Mouse (Mus musculus): ENCODE measurements around the gene Nisch. TPM values are rescaled to one million over a fixed set of nuclear protein-coding genes. Genes with fewer than 3 reads are reported as not detected.
A peak's percentile ranks its signal among the peaks of the same experiment; 100 is the strongest.

Gene Nisch
- total RNA-seq, 2 experiments from 2014 or later = 21.8 to 30.2 TPM

DNA sequence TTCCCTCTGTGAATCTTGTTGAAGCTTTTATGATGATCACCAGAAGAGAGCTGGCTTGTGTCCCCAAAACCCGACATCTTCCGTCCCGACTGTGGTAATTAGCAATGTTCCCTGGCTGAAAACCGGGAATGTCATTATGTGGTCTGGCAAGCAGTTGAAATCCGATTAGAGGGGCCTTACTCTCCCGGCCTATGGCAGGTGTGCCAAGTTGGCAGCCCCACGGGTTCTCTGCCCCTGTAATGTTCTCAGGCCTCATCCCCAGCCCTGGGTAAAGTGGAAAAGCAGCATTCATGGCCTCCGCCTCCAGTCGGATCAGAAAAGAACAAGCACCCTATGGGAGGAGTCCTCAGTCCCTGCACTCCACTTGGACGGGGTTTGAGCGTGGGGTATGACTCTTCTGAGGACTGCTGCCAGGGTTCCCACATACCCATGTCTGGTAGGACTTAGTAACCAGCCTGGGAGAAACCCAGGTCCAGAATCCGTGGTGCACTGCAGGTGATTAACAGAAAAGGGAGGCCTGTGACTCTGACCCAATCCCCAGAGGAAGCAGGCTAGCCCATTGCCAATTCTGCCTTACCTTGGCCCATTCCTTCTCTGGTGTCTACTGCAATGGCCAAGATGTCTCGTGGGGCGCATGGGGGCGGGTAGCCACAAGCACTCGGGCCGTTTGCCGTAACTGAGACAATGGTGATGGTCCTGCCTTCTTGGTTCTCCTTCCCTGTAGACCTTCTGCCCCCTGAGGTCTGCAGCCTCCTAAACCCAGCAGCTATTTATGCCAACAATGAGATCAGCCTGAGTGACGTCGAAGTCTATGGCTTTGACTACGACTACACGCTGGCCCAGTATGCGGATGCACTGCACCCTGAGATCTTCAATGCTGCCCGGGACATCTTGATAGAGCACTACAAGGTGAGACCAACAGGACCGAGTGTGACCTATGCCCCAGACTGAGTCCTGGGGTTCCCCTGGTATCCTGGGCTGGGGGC, 82.4 kb downstream of the Nisch start:
- no peak for ATAC-seq (replicated peaks; ENCODE audit: low FRiP score, poor library complexity, severe bottlenecking)

DNA sequence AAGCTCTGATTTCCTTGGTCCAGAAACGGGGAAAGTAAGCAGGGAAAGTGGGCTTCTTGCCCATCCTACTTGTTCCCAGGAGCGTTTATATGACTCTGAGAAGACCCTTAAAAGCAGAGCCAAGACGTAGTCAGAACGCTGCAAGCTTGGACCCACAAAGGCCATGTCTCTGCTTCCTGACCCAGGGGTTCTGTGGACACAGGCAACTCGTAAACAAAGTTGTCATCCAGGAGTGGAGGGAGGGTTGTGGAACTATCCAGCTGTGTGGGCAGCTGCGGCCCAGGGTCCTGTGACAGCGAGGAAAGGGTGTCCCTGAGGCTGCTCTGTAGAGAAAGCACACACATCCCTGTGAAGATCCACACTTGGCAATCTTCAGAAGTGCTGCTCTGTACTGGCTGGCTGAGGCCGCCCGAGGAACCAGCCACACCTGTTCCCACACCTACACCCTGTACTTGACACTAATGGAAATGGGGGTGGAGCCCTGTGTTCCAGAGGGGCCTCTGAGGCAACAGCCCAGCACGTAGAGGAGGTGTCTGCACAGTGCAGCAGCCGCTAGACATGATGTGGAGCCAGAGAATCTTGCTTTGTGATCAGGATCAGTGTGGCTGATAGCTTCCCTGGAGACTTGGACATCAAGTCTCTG, 83.6 kb downstream of the Nisch start:
- ATAC-seq (replicated peaks; ENCODE audit: low FRiP score, poor library complexity, severe bottlenecking) = no peak

DNA sequence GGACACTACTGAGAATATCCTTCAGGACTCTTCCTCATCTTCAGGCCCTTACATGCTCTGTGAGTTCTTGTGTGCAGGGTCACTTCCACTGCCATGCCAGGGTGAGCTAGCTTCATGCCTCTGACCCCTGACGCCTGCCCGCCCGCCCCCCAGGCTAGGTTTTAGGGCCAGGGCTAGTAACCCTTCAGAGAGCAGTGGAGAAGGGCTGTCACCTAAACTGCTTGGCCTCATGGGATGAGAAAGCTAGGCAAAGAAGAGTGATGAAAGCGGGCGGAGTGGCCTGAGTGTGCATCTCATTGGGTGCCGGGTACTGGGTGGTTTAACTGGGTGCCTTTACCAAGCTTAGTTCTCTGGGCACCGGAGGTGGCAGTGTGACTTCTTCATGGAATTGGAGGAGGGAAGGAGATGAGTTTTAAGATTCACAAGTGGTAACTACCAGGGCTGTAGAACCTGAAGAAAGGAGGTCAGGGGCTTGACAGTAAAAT, 84.2 kb downstream of the Nisch start:
- ATAC-seq (replicated peaks; ENCODE audit: low FRiP score, poor library complexity, severe bottlenecking) = no peak

DNA sequence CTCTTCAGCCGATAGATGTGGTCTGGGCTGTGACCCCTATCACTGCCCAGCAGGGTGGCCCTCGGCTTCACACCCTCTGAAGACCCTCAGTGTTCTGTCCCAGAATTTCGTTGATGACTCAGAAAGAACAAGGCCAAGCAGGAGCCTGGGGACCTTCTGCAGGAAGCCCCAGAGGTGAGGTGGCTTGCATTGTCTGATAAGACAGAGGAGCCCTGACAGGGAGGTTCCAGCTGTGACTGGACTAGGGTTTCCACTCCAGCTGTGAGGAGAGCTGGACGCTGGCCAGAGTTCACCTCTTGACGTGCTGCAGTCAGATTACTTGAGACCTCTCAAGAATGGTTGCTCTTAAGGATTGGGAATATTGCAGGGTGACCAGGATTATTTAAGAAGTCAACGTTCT, 84.7 kb downstream of the Nisch start:
- no peak for ATAC-seq (replicated peaks; ENCODE audit: low FRiP score, poor library complexity, severe bottlenecking)

DNA sequence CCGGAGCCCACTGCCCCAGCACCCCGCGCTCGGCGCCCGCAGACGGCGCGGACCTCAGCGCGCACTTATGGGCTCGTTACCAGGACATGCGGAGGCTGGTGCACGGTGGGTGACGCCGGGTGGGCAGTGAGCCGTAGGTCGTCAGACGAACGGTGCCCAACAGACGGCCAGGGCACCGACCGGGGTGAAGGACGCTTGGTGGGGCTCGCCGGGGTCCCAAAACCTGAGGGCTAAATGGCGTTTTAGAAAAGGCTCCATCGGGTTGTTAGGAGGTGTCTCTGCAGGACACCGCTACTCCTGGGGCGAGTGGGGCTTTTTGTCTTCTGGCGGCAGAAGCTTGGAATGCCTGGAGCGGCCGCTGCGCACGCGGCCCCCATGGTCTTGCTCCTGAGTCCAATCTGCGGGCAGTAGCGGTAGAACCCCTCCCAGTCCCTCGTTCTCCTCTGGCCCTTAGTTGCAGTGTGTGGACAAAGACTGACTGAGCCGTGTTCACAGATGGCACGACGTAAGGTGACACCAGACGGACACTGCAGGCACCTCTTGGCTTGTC, 85.4 kb downstream of the Nisch start:
- ATAC-seq (replicated peaks; ENCODE audit: low FRiP score, poor library complexity, severe bottlenecking) = no peak

DNA sequence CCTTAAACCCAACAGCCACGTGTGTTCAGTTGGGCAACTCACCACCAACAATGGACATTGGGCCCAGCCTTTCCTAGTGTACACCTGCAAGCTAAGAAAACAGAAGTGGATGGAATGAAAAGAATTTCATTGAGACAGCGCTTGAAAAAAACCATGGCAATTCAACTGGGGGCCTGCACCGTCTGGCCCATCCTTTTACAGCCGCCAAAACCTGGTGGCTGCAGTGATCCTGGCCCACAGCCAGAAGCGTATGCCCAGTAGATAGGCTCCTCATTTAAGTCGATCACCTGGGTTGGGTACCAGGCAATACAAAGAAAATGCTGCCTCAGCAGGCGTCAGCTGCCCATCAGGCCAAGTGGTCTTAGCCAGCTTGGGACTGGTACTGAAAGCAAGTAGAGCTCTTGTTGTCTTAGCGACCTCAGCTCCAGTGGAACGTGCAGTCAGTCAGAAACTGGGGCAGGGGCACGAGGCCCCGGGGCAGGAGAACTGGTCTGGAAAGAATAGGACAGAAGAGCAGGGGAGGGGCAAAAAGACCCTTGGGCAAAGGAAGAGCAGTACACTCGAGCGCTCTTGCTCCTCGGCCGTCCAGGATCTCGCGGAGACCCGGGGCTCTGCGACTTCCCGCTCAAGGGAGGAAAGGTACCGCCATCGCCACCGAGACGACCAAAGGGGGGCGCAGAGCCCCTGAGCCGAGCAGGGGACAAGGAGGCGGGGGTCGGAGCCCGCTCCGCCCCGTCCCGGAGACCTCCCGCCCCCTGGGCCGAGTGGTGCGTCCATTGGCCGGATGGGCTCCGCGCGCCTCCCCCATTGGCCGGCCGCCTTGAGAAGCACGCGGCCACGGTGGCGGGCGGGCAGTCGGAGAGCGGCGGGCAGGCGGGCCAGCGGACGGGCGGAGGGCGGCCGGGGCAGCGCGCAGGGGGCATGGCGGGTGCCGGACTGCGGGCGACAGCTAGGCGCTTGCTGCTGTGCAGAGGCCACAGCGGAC, 86.2 kb downstream of the Nisch start, which contains the start of gene Nt5dc2:
Gene Nt5dc2 (plus strand): TSS at position 818 of the 985 bp plus-strand sequence.
- ATAC-seq (replicated peaks; ENCODE audit: low FRiP score, poor library complexity, severe bottlenecking) = peak; percentile 60

DNA sequence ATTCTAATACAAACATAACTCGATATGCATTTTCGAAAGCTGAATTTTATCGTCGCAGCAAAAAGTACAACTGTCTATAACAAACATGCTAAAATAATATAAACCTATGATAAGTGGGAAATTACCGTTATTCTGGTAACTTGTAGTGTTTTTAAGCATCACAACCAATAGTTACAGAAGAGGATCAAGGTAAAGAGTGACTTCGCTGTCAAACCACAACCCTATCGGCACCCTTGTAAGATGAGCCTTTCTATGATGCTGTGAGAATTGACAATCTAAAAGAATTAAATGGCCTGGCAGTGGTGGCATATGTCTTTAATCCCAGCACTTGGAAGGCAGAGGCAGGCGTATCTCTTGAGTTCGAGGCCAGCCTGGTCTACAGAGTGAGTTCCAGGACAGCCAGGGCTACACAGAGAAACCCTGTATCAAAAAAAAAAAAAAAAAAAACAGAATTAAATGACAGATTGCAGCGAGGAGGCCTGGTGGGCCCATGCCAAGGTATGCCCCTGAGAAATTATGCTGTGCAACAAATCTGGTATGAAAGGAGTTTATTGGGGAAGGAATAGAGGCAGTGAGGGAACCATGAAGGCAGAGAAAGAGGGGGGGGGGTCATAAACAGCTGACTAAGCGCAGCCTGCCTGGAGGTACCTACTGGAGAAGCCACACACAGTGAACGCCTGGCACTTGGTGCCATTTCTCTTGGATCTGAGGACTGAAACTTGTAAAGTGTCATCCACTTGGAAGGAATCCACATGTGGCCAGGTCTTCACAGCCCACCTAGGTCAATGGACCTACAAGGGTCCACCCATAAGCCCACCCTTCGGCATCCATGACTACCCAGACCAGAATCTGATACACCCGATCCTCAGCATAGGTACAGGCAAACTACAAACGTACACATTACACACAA, 87.2 kb downstream of the Nisch start:
- no peak for ATAC-seq (replicated peaks; ENCODE audit: low FRiP score, poor library complexity, severe bottlenecking)

DNA sequence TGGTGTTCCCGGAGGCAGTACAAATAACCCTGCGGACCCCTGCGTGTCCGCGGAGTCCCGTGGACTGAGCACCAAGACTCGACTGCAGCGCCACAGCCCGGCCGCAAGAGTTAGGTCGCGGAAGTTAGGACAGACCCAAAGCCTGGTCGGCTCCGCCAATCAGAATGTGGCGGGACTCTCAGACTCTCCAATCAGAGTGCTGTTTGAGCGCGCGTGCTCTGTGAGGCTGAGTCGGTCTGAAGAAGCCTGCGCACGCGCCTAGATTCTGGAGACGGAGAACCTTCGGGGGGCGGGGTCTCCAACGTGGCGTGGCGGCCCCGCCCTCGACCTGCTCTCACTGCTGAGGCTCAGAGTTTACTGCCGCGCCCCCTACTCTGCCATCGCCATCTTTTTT, 87.9 kb downstream of the Nisch start, which contains the start of gene Smim4:
Gene Smim4 (minus strand): TSS at position 131 of the 394 bp plus-strand sequence.
- ATAC-seq (replicated peaks; ENCODE audit: low FRiP score, poor library complexity, severe bottlenecking) = peak; percentile 88

DNA sequence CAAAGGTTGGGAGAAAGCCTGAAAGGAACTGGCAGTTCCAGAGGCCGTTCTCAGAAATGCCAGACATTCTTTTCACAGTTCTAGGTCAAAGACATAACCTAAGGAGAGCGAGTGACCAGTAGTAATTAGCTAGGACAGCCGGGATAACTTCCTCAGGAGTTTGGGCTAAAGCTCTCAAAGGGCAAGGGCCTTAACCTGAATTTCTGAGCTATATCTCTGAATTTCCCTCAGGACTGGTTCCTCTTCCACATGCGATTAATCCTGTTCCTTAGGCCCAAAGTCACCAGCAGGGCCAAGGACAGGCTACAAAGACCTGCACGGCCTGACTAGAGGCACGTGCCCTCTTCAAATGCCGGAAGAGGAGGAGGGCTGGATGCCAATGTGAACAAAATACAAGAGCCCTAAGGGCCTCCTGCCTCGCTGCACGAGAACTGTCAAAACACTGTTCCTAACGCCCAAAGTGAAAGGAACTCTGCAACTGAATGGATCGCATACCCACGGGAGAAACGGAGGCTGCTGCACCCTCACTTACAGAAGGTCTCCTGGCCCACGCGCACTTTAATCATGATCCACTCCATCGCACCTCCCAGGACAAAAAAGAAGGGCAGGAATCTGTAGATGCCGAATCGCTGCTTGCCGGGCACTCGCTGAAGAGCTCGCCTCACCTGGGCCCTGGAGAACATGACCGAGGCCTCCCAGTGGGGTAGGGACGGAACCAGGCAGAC, 88.5 kb downstream of the Nisch start:
- ATAC-seq (replicated peaks; ENCODE audit: low FRiP score, poor library complexity, severe bottlenecking) = peak; percentile 26

DNA sequence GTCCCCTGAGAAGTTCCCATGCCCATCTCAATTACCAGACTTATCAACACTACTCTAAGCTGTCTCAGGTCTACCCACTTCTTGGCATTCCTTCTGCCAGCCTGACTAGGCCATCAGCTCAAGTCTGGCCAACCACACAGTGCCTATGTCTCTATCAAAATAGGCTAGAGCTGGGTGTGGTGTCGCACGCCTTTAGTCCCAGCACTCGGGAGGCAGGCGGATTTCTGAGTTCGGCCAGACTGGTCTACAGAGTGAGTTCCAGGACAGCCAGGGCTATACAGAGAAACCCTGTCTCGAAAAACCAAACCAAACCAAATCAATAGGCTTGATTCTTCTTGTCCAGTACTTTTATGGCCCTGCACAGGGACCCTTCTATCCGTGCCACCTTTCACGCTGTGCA, 89.9 kb downstream of the Nisch start:
- ATAC-seq (replicated peaks; ENCODE audit: low FRiP score, poor library complexity, severe bottlenecking) = peak; percentile 29; the same call in 1 of the 2 replicates

DNA sequence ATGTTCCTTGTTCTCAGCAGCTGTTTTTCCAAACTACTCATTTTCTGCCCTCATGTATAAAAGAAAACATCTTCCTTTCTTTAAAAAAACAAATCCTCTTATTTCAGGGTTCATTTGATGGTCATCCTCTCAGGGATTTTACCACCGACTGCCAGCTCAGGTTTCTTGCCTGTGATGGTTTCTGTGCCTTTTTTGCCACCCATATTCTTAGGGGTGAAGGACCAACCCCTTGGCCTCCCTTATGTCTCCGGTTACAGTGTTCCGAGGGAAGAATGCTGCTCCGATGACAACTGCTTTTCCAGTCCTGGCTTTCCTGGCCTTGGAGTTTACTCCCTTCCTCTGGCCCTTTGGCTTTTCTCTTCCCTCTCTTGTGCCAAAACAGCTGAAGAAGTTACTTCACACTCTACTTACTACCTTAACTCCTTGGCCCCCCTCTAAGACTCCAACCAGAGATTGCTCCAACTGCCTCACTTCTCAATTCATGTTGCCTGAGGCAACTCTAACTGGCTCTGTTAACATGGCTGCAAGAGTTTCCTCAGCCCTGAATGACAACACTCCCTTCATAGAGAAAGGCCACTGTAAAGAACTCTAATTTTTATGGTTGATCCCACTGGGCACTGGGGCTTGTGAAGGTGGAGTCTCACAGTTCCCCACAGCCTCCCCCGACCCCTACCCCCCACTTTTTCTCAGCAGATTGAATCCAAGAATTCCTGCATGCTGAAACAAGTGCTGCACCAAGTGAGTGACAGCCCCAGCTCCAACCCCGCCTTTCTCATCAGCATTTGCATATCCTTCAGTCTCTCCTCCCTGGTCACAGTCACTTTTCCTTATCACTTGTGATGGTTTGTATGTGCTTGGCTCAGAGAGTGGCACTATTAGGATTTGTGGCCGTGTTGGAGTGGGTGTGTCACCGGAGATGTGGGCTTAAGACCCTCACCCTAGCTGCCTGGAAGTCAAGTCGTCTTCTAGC, 91.4 kb downstream of the Nisch start:
- no peak for ATAC-seq (replicated peaks; ENCODE audit: low FRiP score, poor library complexity, severe bottlenecking)

Other genes starting within 250 kb of the Nisch start
- gene Glt8d1, start 215.5 kb downstream of the Nisch start, total RNA-seq (2015; ENCODE audit: low replicate concordance) = 6.9 and 18.6 TPM in 2 replicates
- 5.8 and 6.3 TPM in 2 replicates for gene Glt8d1, start 215.5 kb downstream of the Nisch start, total RNA-seq (2017; ENCODE audit: low replicate concordance)
- gene Spcs1, start 215.3 kb downstream of the Nisch start, total RNA-seq (2015; ENCODE audit: low replicate concordance) = 64.6 and 77.6 TPM in 2 replicates
- gene Spcs1, start 215.3 kb downstream of the Nisch start, total RNA-seq (2017; ENCODE audit: low replicate concordance) = 28.6 and 29.4 TPM in 2 replicates
- gene Pbrm1, start 197.8 kb downstream of the Nisch start, total RNA-seq (2015; ENCODE audit: low replicate concordance) = 69.4 and 75.4 TPM in 2 replicates
- gene Pbrm1, start 197.8 kb downstream of the Nisch start, total RNA-seq (2017; ENCODE audit: low replicate concordance) = 84.8 and 100 TPM in 2 replicates
- 55.4 and 66.3 TPM in 2 replicates for gene Gnl3, start 197.8 kb downstream of the Nisch start, total RNA-seq (2015; ENCODE audit: low replicate concordance)
- 42.4 and 45.2 TPM in 2 replicates for gene Gnl3, start 197.8 kb downstream of the Nisch start, total RNA-seq (2017; ENCODE audit: low replicate concordance)
- gene Smim4, start 88.0 kb downstream of the Nisch start, total RNA-seq (2015; ENCODE audit: low replicate concordance) = 22.8 and 30.9 TPM in 2 replicates
- 14.7 and 16.2 TPM in 2 replicates for gene Smim4, start 88.0 kb downstream of the Nisch start, total RNA-seq (2017; ENCODE audit: low replicate concordance)
- 12.3 and 18.4 TPM in 2 replicates for gene Nt5dc2, start 85.9 kb downstream of the Nisch start, total RNA-seq (2015; ENCODE audit: low replicate concordance)
- 5.0 and 30.4 TPM in 2 replicates for gene Nt5dc2, start 85.9 kb downstream of the Nisch start, total RNA-seq (2017; ENCODE audit: low replicate concordance)
- gene Stab1, start 48.3 kb downstream of the Nisch start, total RNA-seq (2015; ENCODE audit: low replicate concordance) = not detected in 2 replicates
- gene Stab1, start 48.3 kb downstream of the Nisch start, total RNA-seq (2017; ENCODE audit: low replicate concordance) = 0.70 TPM in 1 of 2 replicates, not detected in the other
- not detected in 2 replicates for gene Tnnc1, start 8.6 kb downstream of the Nisch start, total RNA-seq (2015; ENCODE audit: low replicate concordance)
- not detected in 2 replicates for gene Tnnc1, start 8.6 kb downstream of the Nisch start, total RNA-seq (2017; ENCODE audit: low replicate concordance)
- not detected in 2 replicates for gene Sema3g, start 914 bp upstream of the Nisch start, total RNA-seq (2015; ENCODE audit: low replicate concordance)
- gene Sema3g, start 914 bp upstream of the Nisch start, total RNA-seq (2017; ENCODE audit: low replicate concordance) = not detected in 2 replicates
- gene Phf7, start 34.4 kb upstream of the Nisch start, total RNA-seq (2015; ENCODE audit: low replicate concordance) = 4.8 and 11.5 TPM in 2 replicates
- 2.5 and 4.8 TPM in 2 replicates for gene Phf7, start 34.4 kb upstream of the Nisch start, total RNA-seq (2017; ENCODE audit: low replicate concordance)
- 4.0 and 11.1 TPM in 2 replicates for gene Bap1, start 34.5 kb upstream of the Nisch start, total RNA-seq (2015; ENCODE audit: low replicate concordance)
- gene Bap1, start 34.5 kb upstream of the Nisch start, total RNA-seq (2017; ENCODE audit: low replicate concordance) = 22.9 and 32.1 TPM in 2 replicates
- not detected in 2 replicates for gene Dnah1, start 107.0 kb upstream of the Nisch start, total RNA-seq (2015; ENCODE audit: low replicate concordance)
- under 0.01 TPM in 1 of 2 replicates, not detected in the other for gene Dnah1, start 107.0 kb upstream of the Nisch start, total RNA-seq (2017; ENCODE audit: low replicate concordance)
- 10.0 and 17.3 TPM in 2 replicates for gene Capn7, start 119.7 kb upstream of the Nisch start, total RNA-seq (2015; ENCODE audit: low replicate concordance)
- 13.0 and 17.7 TPM in 2 replicates for gene Capn7, start 119.7 kb upstream of the Nisch start, total RNA-seq (2017; ENCODE audit: low replicate concordance)
- gene Sh3bp5, start 219.1 kb upstream of the Nisch start, total RNA-seq (2015; ENCODE audit: low replicate concordance) = 8.5 and 15.3 TPM in 2 replicates
- 8.1 and 11.1 TPM in 2 replicates for gene Sh3bp5, start 219.1 kb upstream of the Nisch start, total RNA-seq (2017; ENCODE audit: low replicate concordance)

Measured in erythroblast, adult 5-6 weeks (primary cell).